Mouse (Mus musculus) forebrain, embryonic 14.5 days (tissue): Measurements from ENCODE around the gene Hspa2. TPM values are rescaled to one million over a fixed set of nuclear protein-coding genes. Genes with fewer than 3 reads are reported as not detected.
A peak's percentile ranks its signal among the peaks of the same experiment; 100 is the strongest.

Experiments
- ATAC-seq: fragments of 200-750 bp; cut with Nextera tagmentation; 2 replicates; pipeline ENCODE4 v1.8.0; 2017; ENCODE audit warnings: mild to moderate bottlenecking, moderate library complexity
- DNase-seq: peaks from one replicate; pipeline ENCODE4 v3.0.0-alpha.2; 2015; ENCODE audit warnings: low spot score
- H3K27ac ChIP-seq: fragments of 300-500 bp; sonication (generic); 2 replicates; pipeline ENCODE4 v1.5.1; 2014; ENCODE audit warnings: low read depth, mild to moderate bottlenecking, control low read depth, low read length, moderate library complexity
- H3K27me3 ChIP-seq: fragments of 300-500 bp; sonication (generic); replicated peaks from 2 replicates; pipeline ENCODE4 v1.6.1; 2014; ENCODE audit warnings: low read length, control low read depth, mixed read lengths; ENCODE audit not compliant: control insufficient read depth, insufficient read depth
- H3K36me3 ChIP-seq: fragments of 300-500 bp; sonication (generic); 2 replicates; pipeline ENCODE4 v1.6.1; 2014; ENCODE audit warnings: low read length, control low read depth; ENCODE audit not compliant: control insufficient read depth, insufficient read depth
- H3K4me1 ChIP-seq: fragments of 300-500 bp; sonication (generic); 2 replicates; pipeline ENCODE4 v1.6.1; 2014; ENCODE audit warnings: antibody characterized with exemption, low read length, control low read depth; ENCODE audit not compliant: control insufficient read depth, insufficient read depth
- H3K4me2 ChIP-seq: fragments of 300-500 bp; sonication (generic); 2 replicates; pipeline ENCODE4 v1.6.1; 2014; ENCODE audit warnings: mild to moderate bottlenecking, control low read depth, low read length
- H3K4me3 ChIP-seq: fragments of 300-500 bp; sonication (generic); 2 replicates; pipeline ENCODE4 v1.5.1; 2014; ENCODE audit warnings: low read depth, low read length, control low read depth
- H3K9ac ChIP-seq: fragments of 300-500 bp; sonication (generic); 2 replicates; pipeline ENCODE4 v1.6.1; 2014; ENCODE audit warnings: mild to moderate bottlenecking, low read length, control low read depth, moderate library complexity
- H3K9me3 ChIP-seq: fragments of 300-500 bp; sonication (generic); replicated peaks from 2 replicates; pipeline ENCODE4 v1.6.1; 2016; ENCODE audit warnings: low read length, control low read depth, mixed read lengths; ENCODE audit not compliant: control insufficient read depth
- WGBS: fragments of 180-500 bp; shearing (Covaris S2); extraction: QIAGEN DNeasy Blood & Tissue Kit; methylation state at CpG from one replicate; pipeline ENCODE4 v1.1.7; 2014; 5-methylcytosine and 5-hydroxymethylcytosine counted together
- polyA plus RNA-seq: library from polyadenylated mRNA; unstranded; fragments of >200 nt; fragmentation: Nextera tagmentation; extraction: Ambion mirVana; gene quantifications from 2 replicates; pipeline ENCODE4 v1.2.1, GENCODE M21; 2014

Hspa2 gene
- polyA plus RNA-seq, 1 experiment from 2014 or later: 4.5 TPM

GRCm38 (mm10) chr12:76369206-76369977 is 34.6 kb upstream of the Hspa2 start, which contains the start of gene Zbtb25:
TSS of gene Zbtb25 (minus strand) at chr12:76369602.
- peak; percentile 84 for ATAC-seq
- under 1% methylated on average over 91 of the region's 96 CpGs for WGBS

DNA sequence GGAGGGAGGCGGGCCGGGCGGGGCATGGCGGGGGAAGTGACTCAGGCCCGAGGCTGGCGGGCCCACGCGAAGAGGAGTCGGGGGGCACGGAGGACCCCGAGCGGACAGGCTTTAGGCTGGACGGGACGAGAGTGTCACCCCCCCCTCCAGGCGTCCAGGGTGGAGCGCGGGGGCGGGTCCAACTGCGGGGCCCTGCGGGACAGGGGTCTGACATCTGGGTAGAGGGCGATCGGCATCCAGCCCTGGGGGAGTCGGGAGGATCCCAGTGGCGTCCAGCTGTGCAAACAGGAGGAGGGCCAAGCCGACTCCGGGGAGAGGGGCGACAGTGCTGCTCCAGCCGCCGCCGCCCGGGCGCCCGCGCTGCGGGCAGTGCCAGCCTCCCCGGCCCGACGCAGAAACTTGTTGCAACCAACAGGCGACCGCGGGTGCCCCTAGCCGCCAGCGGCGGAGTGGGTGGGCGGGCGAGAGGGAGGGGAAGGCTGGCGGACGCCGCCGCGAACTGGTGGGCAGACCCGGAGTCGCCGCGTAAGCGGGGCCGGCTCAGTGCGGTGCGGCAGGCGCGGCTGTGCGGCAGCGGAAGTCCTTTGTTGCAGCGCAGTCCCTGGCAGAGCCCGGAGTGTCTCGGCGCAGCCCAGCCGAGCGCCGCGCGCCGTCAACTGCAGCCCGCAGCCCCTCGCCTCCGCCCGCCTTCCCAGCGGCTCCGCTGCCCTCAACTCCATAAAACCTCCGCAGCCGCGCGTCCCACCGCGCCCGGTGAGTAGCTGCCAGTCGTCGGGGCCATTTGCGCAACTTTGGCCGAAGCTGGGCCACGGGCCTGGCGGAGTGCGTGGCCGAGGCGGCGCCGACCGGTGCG is 33.8 kb upstream of the Hspa2 start, which contains the start of gene Zbtb1:
Gene Zbtb1, plus strand, starts transcription at position 289 of the 853 bp plus-strand sequence.
- peak within 1 kb of the TSS; percentile 98 for H3K9ac ChIP-seq
- peaks cover 31% of the 10 kb centered on the region for H3K4me1 ChIP-seq
- no peaks in the 10 kb centered on the region for H3K9me3 ChIP-seq
- ATAC-seq (peak; percentile 74), DNase-seq (peak; percentile 83)
- H3K27me3 ChIP-seq: no peaks in the 10 kb centered on the region
- H3K27ac ChIP-seq: peak within 1 kb of the TSS; percentile 97
- H3K36me3 ChIP-seq: no peaks in the 10 kb centered on the region
- peak within 1 kb of the TSS; percentile 90 for H3K4me3 ChIP-seq
- peak within 1 kb of the TSS; percentile 80 for H3K4me2 ChIP-seq
- WGBS: under 1% methylated on average over 78 of the region's 99 CpGs

More at GRCm38 (mm10) chr12:76369206-76369977, 34.6 kb upstream of the Hspa2 start, which contains the start of gene Zbtb25:
- Histone ChIP-seq H3K4me3 (peak within 1 kb of the TSS; percentile 90), H3K27me3 (no peaks in the 10 kb centered on the region), H3K9ac (peak within 1 kb of the TSS; percentile 98), H3K4me1 (peaks cover 31% of the 10 kb centered on the region), H3K27ac (peak within 1 kb of the TSS; percentile 97), H3K36me3 (no peaks in the 10 kb centered on the region), H3K4me2 (peak within 1 kb of the TSS; percentile 80), H3K9me3 (no peaks in the 10 kb centered on the region)
- DNase-seq: peak; percentile 96

- Histone ChIP-seq H3K27me3 (no peaks in the 10 kb centered on the region), H3K27ac (peak overlapping the region; percentile 97), H3K36me3 (no peaks in the 10 kb centered on the region), H3K9me3 (no peaks in the 10 kb centered on the region), H3K4me1 (peaks cover 30% of the 10 kb centered on the region), H3K9ac (peak overlapping the region; percentile 98), H3K4me3 (peak overlapping the region; percentile 90), H3K4me2 (peak overlapping the region; percentile 80)
- WGBS: under 1% methylated on average over 56 of the region's 63 CpGs
- peak; percentile 49 for ATAC-seq
- DNase-seq: peak; percentile 76
Observed at GRCm38 (mm10) chr12:76370831-76371571, 33.0 kb upstream of the Hspa2 start.

- Histone ChIP-seq H3K36me3 (no peaks in the 10 kb centered on the region), H3K4me3 (peak overlapping the region; percentile 90), H3K9me3 (no peaks in the 10 kb centered on the region), H3K27me3 (no peaks in the 10 kb centered on the region), H3K9ac (peak overlapping the region; percentile 98; the same call in 1 of the 2 replicates), H3K4me1 (peaks cover 25% of the 10 kb centered on the region), H3K4me2 (peak overlapping the region; percentile 80), H3K27ac (no peak overlapping the region)
- WGBS: 39% methylated on average over 7 of the region's 7 CpGs
- no peak for ATAC-seq
- no peak for DNase-seq
Observed at GRCm38 (mm10) chr12:76372046-76372445, 31.9 kb upstream of the Hspa2 start.

GRCm38 (mm10) chr12:76372881-76373818 is 30.8 kb upstream of the Hspa2 start:
- no peak overlapping the region for H3K27ac ChIP-seq
- no peaks in the 10 kb centered on the region for H3K36me3 ChIP-seq
- no peak overlapping the region for H3K4me2 ChIP-seq
- no peak overlapping the region for H3K9ac ChIP-seq
- H3K4me3 ChIP-seq: no peak overlapping the region
- DNase-seq (no peak), ATAC-seq (no peak)
- no peaks in the 10 kb centered on the region for H3K9me3 ChIP-seq
- peaks cover 14% of the 10 kb centered on the region for H3K4me1 ChIP-seq
- no peaks in the 10 kb centered on the region for H3K27me3 ChIP-seq
- 74% methylated on average over 5 of the region's 7 CpGs for WGBS

DNA sequence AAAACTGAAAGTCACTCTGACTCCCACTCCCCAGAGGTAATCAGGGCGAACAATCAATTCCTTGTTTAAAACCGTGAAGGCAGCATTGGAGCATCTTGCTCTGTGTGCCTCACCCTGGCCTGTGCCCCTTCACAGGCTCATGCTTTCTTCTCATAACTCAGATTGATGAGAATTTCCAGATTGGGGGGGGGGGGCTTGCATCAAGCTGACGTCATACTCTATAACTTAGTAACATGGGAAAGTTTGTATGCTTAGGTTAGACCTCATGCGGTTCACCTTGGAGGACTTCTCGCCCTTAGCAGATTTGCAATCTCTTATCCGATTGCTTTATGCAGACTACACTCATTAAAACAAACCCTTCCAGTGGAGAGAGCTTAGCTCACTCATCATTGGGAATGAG is 30.0 kb upstream of the Hspa2 start:
- Histone ChIP-seq H3K27me3 (no peaks in the 10 kb centered on the region), H3K9me3 (no peaks in the 10 kb centered on the region), H3K27ac (no peak overlapping the region), H3K4me3 (no peak overlapping the region), H3K4me1 (peaks cover 9% of the 10 kb centered on the region; the same call in 1 of the 2 replicates), H3K9ac (no peak overlapping the region), H3K4me2 (no peak overlapping the region), H3K36me3 (no peaks in the 10 kb centered on the region)
- 76% methylated on average over 6 of the region's 6 CpGs for WGBS
- no peak for ATAC-seq
- no peak for DNase-seq

GRCm38 (mm10) chr12:76374911-76375310 is 29.1 kb upstream of the Hspa2 start:
- 89% methylated on average over 4 of the region's 4 CpGs for whole genome bisulfite sequencing

More at GRCm38 (mm10) chr12:76374911-76375310, 29.1 kb upstream of the Hspa2 start:
- Histone ChIP-seq H3K9me3 (no peaks in the 10 kb centered on the region), H3K9ac (no peak overlapping the region), H3K4me3 (no peak overlapping the region), H3K27me3 (no peaks in the 10 kb centered on the region), H3K36me3 (no peaks in the 10 kb centered on the region), H3K27ac (no peak overlapping the region), H3K4me1 (peaks cover 9% of the 10 kb centered on the region; the same call in 1 of the 2 replicates), H3K4me2 (no peak overlapping the region)
- ATAC-seq (no peak), DNase-seq (no peak)
